Mouse (Mus musculus): ENCODE measurements around the gene 2010300C02Rik.

Gene 2010300C02Rik

GRCm38 (mm10) chr1:37579686-37580085 is 140.2 kb downstream of the 2010300C02Rik start:
- DNase-seq (ENCODE audit: low read depth in 1 of 2, low spot score in 2 of 2), result no peak

GRCm38 (mm10) chr1:37572528-37573272 is 147.2 kb downstream of the 2010300C02Rik start:
- DNase-seq (ENCODE audit: low read depth in 1 of 2, low spot score in 2 of 2), result no peak

- no peak for DNase-seq (ENCODE audit: low read depth in 1 of 2, low spot score in 2 of 2)
These were observed 151.5 kb downstream of the 2010300C02Rik start for GRCm38 (mm10) chr1:37568379-37568778.

DNA sequence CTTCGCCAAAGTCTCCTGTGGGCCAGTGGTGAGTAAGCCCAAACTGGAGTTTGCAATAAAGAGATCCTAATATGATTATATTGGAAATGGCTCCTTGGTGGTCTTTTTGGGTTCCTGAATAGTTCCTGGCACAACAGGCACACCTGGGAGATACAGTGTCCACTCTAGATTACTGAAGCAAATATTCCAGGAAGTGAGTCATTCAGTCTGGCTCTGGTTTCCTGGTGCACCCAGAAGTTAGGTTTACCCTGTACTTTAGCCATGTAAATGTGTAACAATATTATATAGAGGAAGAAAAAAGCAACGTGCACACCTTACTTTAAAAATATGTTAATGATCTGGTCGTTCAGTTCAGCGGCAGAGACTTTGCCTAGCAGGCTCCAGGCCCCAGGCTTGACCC is 153.1 kb downstream of the 2010300C02Rik start:
- no peak for DNase-seq (ENCODE audit: low read depth in 1 of 2, low spot score in 2 of 2)

- DNase-seq (ENCODE audit: low read depth in 1 of 2, low spot score in 2 of 2), result no peak
These were observed 153.5 kb downstream of the 2010300C02Rik start for GRCm38 (mm10) chr1:37566344-37566743.

DNA sequence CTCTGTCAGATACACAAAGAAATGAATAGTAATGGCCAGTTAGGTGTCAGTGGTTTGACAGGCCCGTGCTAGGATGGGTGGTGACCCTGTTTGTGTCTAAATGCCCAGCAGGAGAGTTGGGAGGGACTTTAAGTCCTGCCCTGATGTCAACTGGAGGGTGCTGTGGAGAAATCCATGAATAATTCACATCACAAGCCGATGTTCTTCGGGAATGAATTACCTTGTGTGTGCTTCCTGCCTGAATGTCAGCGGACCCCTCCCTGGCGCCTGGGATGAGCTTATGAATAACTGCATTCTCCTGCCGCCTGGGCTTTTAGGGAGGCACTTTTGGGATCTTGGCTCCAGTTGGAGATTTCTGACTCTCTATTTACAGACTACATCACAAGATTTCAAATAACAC is 154.5 kb downstream of the 2010300C02Rik start:
- DNase-seq (ENCODE audit: low read depth in 1 of 2, low spot score in 2 of 2), result no peak

DNA sequence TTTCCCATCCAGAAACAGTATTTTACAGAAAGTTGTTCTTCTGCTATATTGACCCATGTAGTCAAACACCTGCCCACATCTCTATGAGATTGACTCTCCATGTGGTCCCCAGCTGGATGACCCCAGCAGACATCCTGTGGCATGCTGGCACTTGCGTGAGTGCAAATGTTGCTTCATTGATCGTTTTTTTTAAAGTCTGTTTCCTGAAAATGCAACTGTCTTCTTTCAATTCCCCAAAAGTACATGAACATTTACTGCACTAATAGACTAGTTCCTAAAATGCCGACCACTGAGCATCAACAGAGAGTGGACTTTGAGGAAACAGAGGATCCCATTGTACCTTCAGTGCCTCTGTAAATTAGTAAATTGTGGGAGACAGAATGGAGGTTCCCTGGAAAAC is 157.9 kb downstream of the 2010300C02Rik start:
- peak; percentile 25 to 56 for DNase-seq (ENCODE audit: low read depth in 1 of 2, low spot score in 2 of 2)
